Mouse (Mus musculus) intestine, embryonic 15.5 days (tissue): Measurements from ENCODE around the gene Plin3. TPM values are rescaled to one million over a fixed set of nuclear protein-coding genes. Genes with fewer than 3 reads are reported as not detected.

Source experiments
- microRNA counts: library from miRNA; unstranded; fragments of <30 nt; microRNA quantifications from one replicate; lab custom pipeline; 2016
- polyA plus RNA-seq: library from polyadenylated mRNA; unstranded; fragments of >200 nt; fragmentation: Nextera tagmentation; extraction: Ambion mirVana; gene quantifications from 2 replicates; pipeline ENCODE4 v1.2.1, GENCODE M21; 2015

The Plin3 gene
- polyA plus RNA-seq, 1 experiment from 2014 or later: 153 TPM

MicroRNAs within 50 kb of the gene (microRNA counts, 519-probe panel; counts per million panel counts)
- 2,290 counts per million, percentile 59 among the panel's probes with 10 or more counts for microRNA mmu-miR-7b (lab: Ali Mortazavi, UCI)

Other genes starting within 250 kb of the Plin3 start
- gene Ubxn6, start 217.8 kb downstream of the Plin3 start, polyA plus RNA-seq: 29.9 and 35.1 TPM in 2 replicates
- gene Hdgfl2, start 213.2 kb downstream of the Plin3 start, polyA plus RNA-seq: 85.7 and 86.9 TPM in 2 replicates
- 0.03 and 0.14 TPM in 2 replicates for gene Plin4, start 183.1 kb downstream of the Plin3 start, polyA plus RNA-seq
- 0.52 and 0.85 TPM in 2 replicates for gene Plin5, start 175.3 kb downstream of the Plin3 start, polyA plus RNA-seq
- 0.15 and 0.33 TPM in 2 replicates for gene Lrg1, start 170.9 kb downstream of the Plin3 start, polyA plus RNA-seq
- gene Sema6b, start 152.5 kb downstream of the Plin3 start, polyA plus RNA-seq: 1.4 TPM in 2 replicates
- 11.9 and 12.8 TPM in 2 replicates for gene Tnfaip8l1, start 130.4 kb downstream of the Plin3 start, polyA plus RNA-seq
- gene Mydgf, start 109.0 kb downstream of the Plin3 start, polyA plus RNA-seq: 105 and 127 TPM in 2 replicates
- 32.8 and 35.0 TPM in 2 replicates for gene Dpp9, start 74.0 kb downstream of the Plin3 start, polyA plus RNA-seq
- gene Fem1a, start 36.1 kb downstream of the Plin3 start, polyA plus RNA-seq: 12.5 and 12.8 TPM in 2 replicates
- 11.3 and 13.3 TPM in 2 replicates for gene Ticam1, start 16.1 kb downstream of the Plin3 start, polyA plus RNA-seq
- gene Arrdc5, start 7.4 kb upstream of the Plin3 start, polyA plus RNA-seq: not detected in 2 replicates
- gene Uhrf1, start 10.4 kb upstream of the Plin3 start, polyA plus RNA-seq: 124 and 125 TPM in 2 replicates
- 25.1 and 27.5 TPM in 2 replicates for gene Kdm4b, start 33.2 kb upstream of the Plin3 start, polyA plus RNA-seq
- 56.3 and 56.8 TPM in 2 replicates for gene Ptprs, start 183.6 kb upstream of the Plin3 start, polyA plus RNA-seq
- gene Znrf4, start 219.6 kb upstream of the Plin3 start, polyA plus RNA-seq: not detected in 2 replicates